ENCODE assay signal across 9 mouse cellular contexts in the genomic region with DNA sequence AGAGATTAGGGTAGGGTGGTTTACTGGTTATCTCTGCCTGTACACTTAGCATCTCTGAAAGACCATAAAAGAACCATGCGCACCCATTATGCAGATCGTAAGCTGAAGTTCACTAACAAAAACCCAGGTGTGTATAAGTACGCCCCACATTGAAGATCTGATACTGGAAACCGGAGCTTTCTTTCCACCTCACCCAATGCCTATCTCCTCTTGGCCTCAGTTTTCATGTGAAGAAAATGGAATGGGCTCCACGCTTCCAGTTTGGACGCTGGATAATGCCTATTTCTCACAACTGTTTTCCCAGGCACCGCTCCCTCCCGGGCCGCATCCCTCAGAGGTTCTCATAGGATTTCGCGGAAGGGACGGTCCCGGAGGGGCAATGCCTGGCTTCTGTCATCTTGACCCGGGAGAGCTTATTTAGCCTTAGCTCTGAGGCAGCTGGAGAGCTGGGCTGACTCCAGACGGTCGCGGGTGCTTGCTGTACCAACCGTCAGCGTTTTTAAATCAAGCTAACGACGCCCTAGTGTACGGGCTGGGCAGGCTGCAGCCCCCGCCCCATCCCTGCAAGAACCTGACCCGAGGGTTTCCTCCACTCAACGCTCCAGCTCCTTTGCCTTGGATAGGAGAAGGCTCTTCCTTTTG. TPM values are rescaled to one million over a fixed set of nuclear protein-coding genes. Genes with fewer than 3 reads are reported as not detected.
DNase-seq lines count a peak whose midpoint lies in the region; ATAC-seq and TF ChIP-seq lines count a peak whose summit lies in the region.
"Had no signal": no experiment of that assay in that cellular context is flagged by ENCODE, and none has a peak within 500 bp of the region (broad histone marks: within the 10 kb centered on the region; RNA-seq: fewer than 3 reads in every experiment).

No protein-coding gene starts in this region.

- ATAC-seq in kidney, embryonic 14.5 days (ENCODE audit: low FRiP score, low TSS enrichment), result peak; percentile 26; the same call in 1 of the 2 replicates
- peak; percentile 11; the same call in 1 of the 2 replicates for ATAC-seq in forebrain, embryonic 15.5 days (replicated peaks)
- ATAC-seq in hindbrain, embryonic 15.5 days (ENCODE audit: low FRiP score, low read depth), result peak; percentile 21

- H3K36me3 ChIP-seq in kidney, embryonic 14.5 days (ENCODE audit: control insufficient read depth, insufficient read depth, low read length), result peaks cover 5% of the 10 kb centered on the region; the same call in 1 of the 2 replicates
- peaks cover 2% of the 10 kb centered on the region for H3K36me3 ChIP-seq in ES-E14 (ENCODE audit: control insufficient read depth, insufficient read depth, low read length, poor library complexity, severe bottlenecking)
- 0 out of 2 replicates have a peak, but pooled peaks cover 6% of the 10 kb centered on the region for H3K36me3 ChIP-seq in forebrain, embryonic 15.5 days
- H3K36me3 ChIP-seq in hindbrain, embryonic 15.5 days, result 0 out of 2 replicates have a peak, but pooled peaks cover 1% of the 10 kb centered on the region
- no peaks in the 10 kb centered on the region for H3K36me3 ChIP-seq in macrophage (ENCODE audit: inconsistent target)

- DNase-seq in kidney, adult 8-10 months, result no peak
- no peak for DNase-seq in ES-E14 (ENCODE audit: low read depth, low spot score)
- DNase-seq in MN1 (ENCODE audit: low spot score), result no peak
- DNase-seq in layer of hippocampus, postnatal 25 days (ENCODE audit: extremely low spot score in 1 of 2, low spot score in 1 of 2), result no peak

- no peaks in the 10 kb centered on the region for H3K9me3 ChIP-seq in kidney, embryonic 14.5 days (ENCODE audit: control insufficient read depth, low read length)
- no peaks in the 10 kb centered on the region for H3K9me3 ChIP-seq in ES-E14 (ENCODE audit: control insufficient read depth, insufficient read depth, low read depth, low read length)
- no peaks in the 10 kb centered on the region for H3K9me3 ChIP-seq in forebrain, embryonic 15.5 days
- no peaks in the 10 kb centered on the region for H3K9me3 ChIP-seq in hindbrain, embryonic 15.5 days
- H3K9me3 ChIP-seq: megakaryocyte, embryonic 14.5 days had no signal

- no peaks in the 10 kb centered on the region for H3K27me3 ChIP-seq in kidney, embryonic 14.5 days (ENCODE audit: control insufficient read depth, insufficient read depth, low read length)
- H3K27me3 ChIP-seq in forebrain, embryonic 15.5 days, result no peaks in the 10 kb centered on the region
- H3K27me3 ChIP-seq in hindbrain, embryonic 15.5 days, result no peaks in the 10 kb centered on the region

- WGBS in kidney, embryonic 14.5 days, result under 1% methylated on average over 25 of the region's 25 CpGs
- 4% methylated on average over 25 of the region's 25 CpGs for WGBS in forebrain, embryonic 15.5 days
- 3% methylated on average over 25 of the region's 25 CpGs for WGBS in hindbrain, embryonic 15.5 days
- WGBS in macrophage (ENCODE audit: missing documents), result 14% methylated on average over 23 of the region's 25 CpGs

- H3K79me2 ChIP-seq in macrophage (ENCODE audit: inconsistent target), result no peaks in the 10 kb centered on the region

- peak overlapping the region; percentile 60 for H3K4me2 ChIP-seq in kidney, embryonic 14.5 days (replicated peaks; ENCODE audit: low read depth, low read length)
- H3K4me2 ChIP-seq in forebrain, embryonic 15.5 days (replicated peaks), result peak overlapping the region; percentile 67
- H3K4me2 ChIP-seq in hindbrain, embryonic 15.5 days, result peak overlapping the region; percentile 83

- in situ Hi-C loops in ES-E14 (cut with MboI; ENCODE audit: low sequenced_read_pairs in 2 of 2, unreplicated experiment in 2 of 2), result no loop called here

- peak overlapping the region; percentile 78 for H3K9ac ChIP-seq in kidney, embryonic 14.5 days (ENCODE audit: low read depth, low read length)
- peak overlapping the region; percentile 51 for H3K9ac ChIP-seq in ES-E14 (ENCODE audit: insufficient read depth, low read depth, low read length, poor library complexity, severe bottlenecking)
- peak overlapping the region; percentile 96 for H3K9ac ChIP-seq in forebrain, embryonic 15.5 days (replicated peaks)
- peak overlapping the region; percentile 85 for H3K9ac ChIP-seq in hindbrain, embryonic 15.5 days

- H3K27ac ChIP-seq in kidney, embryonic 14.5 days (ENCODE audit: low read depth, low read length), result peak overlapping the region; percentile 86
- H3K27ac ChIP-seq in ES-E14 (ENCODE audit: insufficient read depth, low read depth, low read length, poor library complexity, severe bottlenecking), result peak overlapping the region; percentile 1; the same call in 1 of the 2 replicates
- H3K27ac ChIP-seq in forebrain, embryonic 15.5 days (replicated peaks), result peak overlapping the region; percentile 85
- H3K27ac ChIP-seq in hindbrain, embryonic 15.5 days (replicated peaks), result peak overlapping the region; percentile 90
- no peak overlapping the region for H3K27ac ChIP-seq in macrophage

- H3K4me1 ChIP-seq in kidney, embryonic 14.5 days (ENCODE audit: control insufficient read depth, insufficient read depth, low read length), result peaks cover 18% of the 10 kb centered on the region; the same call in 1 of the 2 replicates
- peaks cover 6 to 17% of the 10 kb centered on the region in 2 experiments for H3K4me1 ChIP-seq in ES-E14 (ENCODE audit: control insufficient read depth in 2 of 2, insufficient read depth in 2 of 2, low read length in 2 of 2, poor library complexity in 1 of 2)
- H3K4me1 ChIP-seq in forebrain, embryonic 15.5 days, result peaks cover 12% of the 10 kb centered on the region
- peaks cover 28% of the 10 kb centered on the region for H3K4me1 ChIP-seq in hindbrain, embryonic 15.5 days (replicated peaks)

- peak overlapping the region; percentile 69 for H3K4me3 ChIP-seq in kidney, embryonic 14.5 days (ENCODE audit: low read length)
- H3K4me3 ChIP-seq in ES-E14 (ENCODE audit: insufficient read depth in 1 of 2, low read depth in 1 of 2, low read length in 2 of 2, poor library complexity in 1 of 2, severe bottlenecking in 1 of 2) (peak overlapping the region; percentile 76 to 90), macrophage (ENCODE audit: inconsistent target) (peak overlapping the region; percentile 22)
- H3K4me3 ChIP-seq in forebrain, embryonic 15.5 days, result peak overlapping the region; percentile 89
- H3K4me3 ChIP-seq in hindbrain, embryonic 15.5 days, result peak overlapping the region; percentile 84

TF ChIP-seq in ES-E14, 5 proteins besides CTCF, POLR2A, EP300 and RAD21:
- TF ChIP-seq MAFK (IDR thresholded peaks at IDR 0.05; ENCODE audit: insufficient read depth, low read depth, low read length) (no peak), CHD2 (IDR thresholded peaks at IDR 0.05; ENCODE audit: low read depth, low read length) (no peak), HCFC1 (IDR thresholded peaks at IDR 0.05; ENCODE audit: borderline replicate concordance, insufficient read depth, low read length) (no peak), ZNF384 (IDR thresholded peaks at IDR 0.05; ENCODE audit: low read depth, low read length) (no peak), ZC3H11A (IDR thresholded peaks at IDR 0.05; ENCODE audit: borderline replicate concordance, low read depth, low read length) (no peak)

RNA-seq across cellular contexts. Expression of gene Adam19, which starts 1.1 kb away (rescaled TPM):
- polyA plus RNA-seq in kidney, embryonic 14.5 days (2014; fragmentation: Nextera tagmentation; extraction: Ambion mirVana), result 7.6 and 14.7 TPM in 2 replicates
- total RNA-seq in ES-E14 (2012; rRNA removed), result 43.8 and 71.1 TPM in 2 replicates
- polyA plus RNA-seq in forebrain, embryonic 15.5 days (2015; fragmentation: Nextera tagmentation; extraction: Ambion mirVana), result 8.5 and 9.0 TPM in 2 replicates
- 12.0 and 12.6 TPM in 2 replicates for polyA plus RNA-seq in hindbrain, embryonic 15.5 days (2015; fragmentation: Nextera tagmentation; extraction: Ambion mirVana)
- 10 to 100 TPM in 18 of 26 experiments, 1 to 10 TPM in 8; 1.6 to 65.5 (median 11.8) TPM for total RNA-seq in macrophage (2018; cell fraction: chromatin; rRNA removed)
- total RNA-seq in macrophage (2018; cell fraction: cytosol; rRNA removed), result 10 to 100 TPM in 12 of 26 experiments, 1 to 10 TPM in 14; 2.5 to 29.1 (median 6.6) TPM
- total RNA-seq in macrophage (2018; cell fraction: nucleus; rRNA removed), result 10 to 100 TPM in 15 of 26 experiments, 1 to 10 TPM in 11; 5.7 to 52.0 (median 11.1) TPM
- polyA plus RNA-seq in macrophage (2018), result 4.7 to 18.1 TPM (median 13.4 TPM) in 3 replicates
- total RNA-seq in layer of hippocampus, postnatal 25 days (2021), result 10 to 100 TPM; 15.7 to 18.3 TPM

RNA-seq across cellular contexts. Expression of gene Gm12166, which starts 4.8 kb away (rescaled TPM):
- polyA plus RNA-seq in kidney, embryonic 14.5 days (2014; fragmentation: Nextera tagmentation; extraction: Ambion mirVana), result 5.0 and 5.4 TPM in 2 replicates
- 3.9 and 6.8 TPM in 2 replicates for total RNA-seq in ES-E14 (2012; rRNA removed)
- polyA plus RNA-seq in forebrain, embryonic 15.5 days (2015; fragmentation: Nextera tagmentation; extraction: Ambion mirVana), result 5.3 and 6.5 TPM in 2 replicates
- 5.6 and 7.1 TPM in 2 replicates for polyA plus RNA-seq in hindbrain, embryonic 15.5 days (2015; fragmentation: Nextera tagmentation; extraction: Ambion mirVana)
- total RNA-seq in macrophage (2018; cell fraction: chromatin; rRNA removed), result 1 to 10 TPM in 21 of 26 experiments, under 1 TPM in 1, not detected in 4; 0.95 to 9.0 (median 3.2) TPM
- total RNA-seq in macrophage (2018; cell fraction: cytosol; rRNA removed), result 10 to 100 TPM in 1 of 26 experiments, 1 to 10 TPM in 25; 3.2 to 10.7 (median 5.3) TPM
- 1 to 10 TPM; 1.4 to 8.4 (median 3.8) TPM for total RNA-seq in macrophage (2018; cell fraction: nucleus; rRNA removed)
- 2.0 to 9.0 TPM (median 8.5 TPM) in 3 replicates for polyA plus RNA-seq in macrophage (2018)
- total RNA-seq in layer of hippocampus, postnatal 25 days (2021), result 1 to 10 TPM; 3.4 to 4.2 TPM

Comparison
In these comparisons a context has a peak if more than half of its experiments do, and no peak if none do; other contexts are left out.
1. H3K4me3 ChIP-seq: peak in every context shown above with its lines; median percentile 89 in forebrain, embryonic 15.5 days; 84 in hindbrain, embryonic 15.5 days; 83 in ES-E14; 69 in kidney, embryonic 14.5 days; 22 in macrophage.